Mouse (Mus musculus) CD4-positive, CD25-positive, alpha-beta regulatory T cell (primary cell): ENCODE results near the gene Tent4b. TPM values are rescaled to one million over a fixed set of nuclear protein-coding genes. Genes with fewer than 3 reads are reported as not detected.

Source experiments
- polyA plus RNA-seq: library from polyadenylated mRNA; unstranded; fragments of 100-300 nt; shearing (Covaris generic); gene quantifications from one replicate; pipeline ENCODE4 v1.2.1, GENCODE M21; 2017

Gene Tent4b
- 41.9 TPM for polyA plus RNA-seq

DNA sequence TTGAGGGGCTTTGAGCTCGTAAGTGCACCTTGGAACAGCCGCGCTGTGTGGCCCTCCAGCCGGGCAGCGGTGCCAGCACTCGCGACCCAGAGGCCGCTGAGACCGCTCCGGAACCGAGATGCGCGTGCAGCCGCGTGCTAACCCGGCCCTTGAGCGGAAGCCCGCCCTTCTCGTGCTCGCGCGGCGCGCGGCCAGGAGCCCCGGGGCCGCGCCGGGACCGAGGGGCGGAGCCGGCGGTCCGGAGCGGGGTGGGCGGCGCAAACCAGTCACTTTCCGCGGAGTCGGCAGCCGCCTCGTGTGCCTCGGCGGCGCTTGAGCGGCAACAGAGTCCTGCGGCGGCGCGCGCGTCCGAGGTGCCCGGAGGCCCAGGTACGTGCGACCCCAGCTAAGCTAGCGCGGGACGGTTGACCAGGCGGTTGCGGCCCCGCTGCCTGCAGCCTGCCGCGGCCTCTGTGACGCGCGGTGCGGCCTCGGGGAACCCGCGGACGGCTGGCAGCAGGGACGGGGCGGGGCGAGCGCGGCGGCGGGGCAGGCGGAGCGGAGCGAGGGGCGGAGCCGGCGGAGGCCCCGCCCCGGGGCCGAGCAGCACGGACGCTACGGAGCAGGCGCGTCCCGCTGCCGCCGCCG lies at the start of gene Tent4b:
Gene Tent4b, plus strand, starts transcription at position 269 of the 627 bp plus-strand sequence.

DNA sequence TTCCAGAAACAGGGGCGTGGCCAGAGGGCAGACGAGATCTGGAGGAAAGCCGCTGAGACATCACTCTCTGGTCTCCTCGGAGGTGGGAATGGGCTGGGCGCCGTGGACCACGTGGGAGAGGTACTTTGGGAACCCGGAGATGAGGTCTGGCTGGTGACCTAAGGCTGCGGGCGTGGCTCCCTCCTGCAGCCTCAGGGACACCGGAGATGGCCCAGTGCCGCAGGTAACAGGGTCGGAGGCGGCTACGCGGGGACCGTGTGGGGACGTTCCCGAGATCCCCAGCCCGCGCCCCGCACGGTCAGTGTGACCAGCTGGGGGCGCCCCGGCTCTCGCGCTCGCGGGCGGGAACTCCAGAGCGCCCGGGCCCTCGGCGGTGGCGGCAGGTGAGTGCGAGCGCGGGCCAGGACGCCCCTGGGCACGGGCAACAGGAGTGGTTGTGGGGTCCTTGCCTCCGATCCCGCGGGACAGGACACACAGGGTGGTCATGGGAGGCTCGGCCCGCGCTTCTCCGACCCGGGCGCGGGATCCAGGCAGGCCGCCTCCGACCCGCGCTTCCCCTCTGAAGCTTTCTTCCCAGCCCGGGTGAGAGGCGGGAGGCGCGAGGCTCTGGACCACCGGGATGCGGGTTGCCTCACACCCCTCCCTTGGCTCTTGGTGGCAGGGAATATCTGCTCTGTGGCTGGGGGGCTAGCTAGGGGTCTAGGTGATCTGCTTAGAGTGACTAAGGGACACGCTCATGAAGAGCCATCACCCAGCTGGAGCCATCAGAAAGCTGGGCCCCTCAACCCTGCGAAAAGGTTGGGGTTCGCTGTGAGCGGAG lies 73.4 kb downstream of the Tent4b start, which contains the start of gene Adcy7:
Gene Adcy7, plus strand, starts transcription at position 173 of the 820 bp plus-strand sequence.

Other genes starting within 250 kb of the Tent4b start
- 0.08 TPM for gene Zfp423, start 239.6 kb upstream of the Tent4b start, polyA plus RNA-seq
- 38.5 TPM for gene Cnep1r1, start 80.4 kb upstream of the Tent4b start, polyA plus RNA-seq
- 40.7 TPM for gene Heatr3, start 61.4 kb upstream of the Tent4b start, polyA plus RNA-seq
- gene Adcy7, start 73.2 kb downstream of the Tent4b start, polyA plus RNA-seq: 134 TPM
- 86.5 TPM for gene Brd7, start 163.0 kb downstream of the Tent4b start, polyA plus RNA-seq